Mouse (Mus musculus) bone marrow, adult 2 months (tissue): ENCODE measurements around the gene Nav2.

ENCODE experiments used
- CTCF ChIP-seq: fragments of 200-500 bp; IDR thresholded peaks from 2 replicates; pipeline ENCODE4 v1.5.1; 2011; ENCODE audit warnings: low read length, control low read depth; ENCODE audit not compliant: control insufficient read depth, insufficient read depth
- POLR2A ChIP-seq: fragments of 200-500 bp; IDR thresholded peaks from 2 replicates; pipeline ENCODE4 v1.6.1; 2011; ENCODE audit warnings: low read depth, mild to moderate bottlenecking, control low read depth, low read length, borderline replicate concordance; ENCODE audit not compliant: control insufficient read depth

- TF ChIP-seq CTCF (no peak), POLR2A (no peak)
Measured at GRCm38 (mm10) chr7:49369809-49370473, 461.4 kb downstream of the Nav2 start.
